Mouse (Mus musculus) heart, adult 8-10 months (tissue): ENCODE results near the gene Ap3m1. TPM values are rescaled to one million over a fixed set of nuclear protein-coding genes. Genes with fewer than 3 reads are reported as not detected.
"Not testable (repeated sequence)": the region's sequence is repeated elsewhere in the genome, so short reads cannot be mapped to it uniquely, and the experiment has no call there.

ENCODE experiments used
- DNase-seq: peaks from one replicate; pipeline ENCODE4 v3.0.0; 2022; ENCODE audit warnings: low spot score
- total RNA-seq, 4 experiments: library from RNA; stranded (reverse); gene quantifications; 2 replicates each; pipeline ENCODE4 v1.2.4; 2022

Ap3m1 gene
- 10 to 100 TPM; 50.5 to 59.8 (median 57.0) TPM for total RNA-seq

GRCm38 (mm10) chr14:21052112-21052780, at the start of gene Ap3m1, which contains the start of gene Adk:
TSS of gene Ap3m1 (minus strand) at chr14:21052508.
TSS of gene Adk (plus strand) at chr14:21052574.
- DNase-seq = peak; percentile 92

- no peak for DNase-seq
Measured at GRCm38 (mm10) chr14:21101562-21101961, 49.3 kb upstream of the Ap3m1 start.

DNA sequence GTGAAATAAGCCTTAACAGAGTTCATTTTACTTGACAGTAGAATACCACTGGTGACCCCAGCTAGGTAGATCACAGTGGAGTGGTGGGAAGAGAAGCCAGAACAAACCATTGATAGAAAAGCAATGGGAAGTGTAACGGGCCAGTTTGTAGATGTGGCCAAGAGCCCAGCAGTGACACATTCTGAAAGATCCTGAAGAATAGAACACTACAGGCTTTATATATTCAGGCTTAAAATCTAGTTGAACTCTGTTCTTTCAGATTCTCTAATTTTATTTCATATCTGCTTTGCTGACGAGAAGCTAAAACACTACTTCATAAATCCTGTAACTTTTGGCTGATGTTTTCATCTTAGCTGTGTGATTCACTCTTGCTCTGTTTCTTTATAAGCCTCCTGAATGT, 48.6 kb upstream of the Ap3m1 start:
- DNase-seq = no peak

GRCm38 (mm10) chr14:21099371-21099770, 47.1 kb upstream of the Ap3m1 start:
- DNase-seq = no peak

DNA sequence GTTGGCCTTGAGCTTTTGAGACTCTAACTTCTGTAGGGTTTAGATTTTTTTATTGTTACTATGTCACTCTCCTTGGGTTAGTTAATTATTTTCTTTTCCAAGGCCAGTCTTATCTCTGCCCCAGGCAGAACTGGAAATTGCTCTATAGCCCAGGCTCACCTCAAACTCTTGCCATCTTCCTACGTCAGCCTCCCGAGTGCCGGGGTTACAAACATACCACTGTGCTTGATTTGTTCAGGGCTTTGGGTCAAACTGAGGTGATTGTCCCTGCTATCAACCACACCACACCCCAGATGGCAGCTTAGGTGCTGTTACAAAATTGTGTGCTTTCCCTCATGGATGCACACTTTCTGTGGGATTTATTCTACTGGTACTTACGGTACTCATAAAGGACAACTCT, 44.4 kb upstream of the Ap3m1 start:
- DNase-seq = no peak

DNA sequence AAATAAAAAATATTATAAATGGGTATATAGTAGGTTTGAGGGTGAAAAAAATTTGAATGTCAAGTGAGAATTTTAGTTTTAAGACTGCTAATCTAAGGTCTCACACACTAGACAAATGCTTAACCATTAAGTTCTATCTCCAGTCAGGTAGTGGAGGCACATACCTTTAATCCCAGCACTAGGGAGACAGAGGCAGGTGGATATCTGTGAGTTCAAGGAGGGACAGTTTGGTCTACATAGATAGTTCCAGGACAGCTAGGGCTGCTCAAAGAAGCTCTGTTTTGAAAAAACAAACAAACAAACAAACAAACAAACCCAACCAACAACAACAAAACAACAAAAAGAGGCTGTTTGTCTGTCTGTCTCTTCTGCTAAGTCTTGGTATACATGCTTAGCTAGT, 44.0 kb upstream of the Ap3m1 start:
- no peak for DNase-seq

GRCm38 (mm10) chr14:21094161-21094560, 41.9 kb upstream of the Ap3m1 start:
- not testable (repeated sequence) for DNase-seq

DNA sequence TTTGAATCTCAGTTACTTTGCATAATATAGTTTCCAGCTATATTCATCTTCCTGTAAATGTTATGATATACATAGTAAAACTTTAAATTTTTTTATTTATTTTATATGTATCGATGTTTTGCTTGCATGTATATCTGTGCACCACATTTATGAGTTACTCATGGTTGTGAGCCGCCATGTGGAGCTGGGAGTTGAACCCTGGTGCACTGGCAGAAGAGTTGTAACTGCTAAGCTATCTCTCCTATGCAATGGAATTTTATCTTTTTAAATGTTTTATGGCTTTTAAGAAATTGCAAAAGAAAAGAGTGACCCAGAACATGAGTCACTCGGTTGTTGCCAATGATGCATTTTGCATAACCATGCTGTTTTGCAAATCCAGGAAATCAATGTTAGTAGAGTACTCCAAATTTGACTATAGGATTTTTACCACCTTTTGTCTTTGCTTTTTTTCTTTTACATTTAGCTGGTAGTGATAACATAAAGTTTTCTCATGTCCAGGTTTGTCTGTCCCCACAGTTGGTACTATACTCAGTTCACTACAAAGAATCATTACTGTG, 38.7 kb upstream of the Ap3m1 start:
- DNase-seq = no peak

DNA sequence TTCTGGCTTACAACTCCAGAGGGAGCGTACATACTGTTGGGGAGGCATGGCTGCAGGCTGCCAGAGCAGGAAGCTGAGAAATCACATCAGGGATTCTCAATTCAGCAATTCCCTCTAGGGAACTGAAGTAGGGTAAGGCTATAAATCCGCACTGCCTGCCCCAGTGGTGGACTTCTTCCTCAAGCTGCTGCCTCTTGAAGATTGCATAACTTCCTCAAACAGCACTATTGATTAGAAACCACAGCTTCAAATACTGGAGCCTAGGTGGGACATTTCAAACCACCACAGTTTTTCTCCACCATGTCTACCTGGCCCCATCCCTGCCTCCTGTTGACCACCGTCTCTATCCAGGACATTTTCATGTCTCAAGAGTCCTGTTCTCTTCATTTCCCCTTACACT, 38.1 kb upstream of the Ap3m1 start:
- DNase-seq = no peak

DNA sequence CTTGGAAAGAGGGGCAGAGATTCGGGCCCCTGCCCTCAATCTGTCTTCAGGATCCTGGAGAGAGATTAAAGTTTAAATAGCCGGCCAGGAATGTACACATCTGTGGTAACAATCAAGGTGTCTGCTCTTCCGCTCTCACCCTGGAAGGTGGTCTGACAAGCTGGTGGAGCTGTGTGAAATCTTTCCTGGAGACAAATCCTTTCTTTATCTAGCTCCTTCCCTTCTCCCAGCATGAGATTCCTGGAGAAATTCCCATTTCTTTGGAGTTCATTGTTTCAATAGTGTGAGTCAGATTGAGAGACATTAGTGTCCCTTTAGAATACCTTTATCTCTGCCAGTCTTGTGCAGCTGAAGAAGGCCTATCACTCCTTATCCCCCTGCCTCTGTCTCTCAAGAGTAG, 36.4 kb upstream of the Ap3m1 start:
- DNase-seq = no peak

DNA sequence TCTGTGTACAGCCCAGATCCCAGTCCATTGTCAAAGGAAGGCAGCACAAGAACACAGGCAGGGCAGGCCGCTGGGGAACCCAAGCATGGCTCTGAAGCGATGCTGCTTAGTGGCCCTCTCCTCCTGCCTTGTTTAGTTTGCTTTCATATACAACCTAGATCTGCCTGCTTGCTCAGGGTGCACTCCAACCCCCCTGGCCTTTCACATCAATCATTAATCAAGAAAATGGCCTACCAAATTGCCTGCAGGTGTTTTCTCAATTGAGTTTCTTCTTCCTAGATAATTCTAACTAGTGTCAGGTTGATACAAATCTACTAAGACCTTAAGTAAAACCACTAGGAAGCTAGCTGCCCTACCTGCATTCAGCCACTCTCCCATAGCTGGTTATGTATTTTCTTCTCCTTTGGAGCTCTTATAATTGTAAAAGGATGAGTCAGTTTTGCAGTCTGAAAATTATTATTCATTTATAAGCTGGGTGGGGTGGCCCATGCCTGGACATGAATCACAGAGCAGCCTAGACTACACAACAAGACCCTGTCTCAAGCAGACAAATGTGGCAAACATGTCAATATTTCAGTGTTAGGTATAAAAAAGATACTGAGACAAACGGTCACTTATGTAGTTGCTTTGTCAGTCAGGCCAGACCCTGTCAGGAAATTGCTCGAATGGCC, 35.2 kb upstream of the Ap3m1 start:
- DNase-seq = no peak

GRCm38 (mm10) chr14:21086827-21087351, 34.6 kb upstream of the Ap3m1 start:
- DNase-seq = no peak

GRCm38 (mm10) chr14:21086106-21086505, 33.8 kb upstream of the Ap3m1 start:
- DNase-seq = no peak

DNA sequence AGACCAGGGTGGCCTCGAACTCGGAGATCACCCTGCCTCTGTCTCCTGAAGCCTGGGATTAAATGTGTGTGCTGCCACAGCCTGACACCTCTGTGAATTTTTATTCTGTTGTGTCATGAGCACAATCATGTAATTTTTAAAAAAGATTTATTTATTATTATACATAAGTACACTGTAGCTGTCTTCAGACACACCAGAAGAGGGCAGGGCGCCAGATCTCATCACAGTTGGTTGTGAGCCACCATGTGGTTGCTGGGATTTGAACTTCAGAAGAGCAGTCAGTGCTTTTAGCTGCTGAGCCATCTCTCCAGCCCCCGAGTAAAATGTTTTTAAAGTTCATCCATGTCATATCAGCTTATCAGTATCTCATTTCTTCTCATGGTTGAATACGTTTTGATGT, 33.4 kb upstream of the Ap3m1 start:
- DNase-seq = no peak

DNA sequence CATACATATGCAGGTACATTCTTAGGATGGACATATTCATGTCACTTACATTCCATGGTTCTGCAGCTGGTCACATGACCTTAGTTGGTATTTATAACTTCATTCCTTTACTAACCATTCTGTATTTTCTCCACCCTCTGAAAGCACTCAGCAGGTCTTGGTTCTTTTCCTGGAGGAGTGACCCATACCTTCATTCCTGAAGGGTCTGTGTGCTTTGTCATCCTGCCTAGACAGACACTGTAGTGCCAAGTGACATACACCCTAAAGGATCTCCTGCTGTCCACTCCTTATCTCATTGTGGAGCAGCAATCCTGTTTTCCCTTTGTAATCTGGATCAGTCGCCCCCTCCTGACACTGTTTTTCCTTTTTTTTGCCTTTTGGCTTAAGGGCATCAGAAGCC, 30.5 kb upstream of the Ap3m1 start:
- no peak for DNase-seq

DNA sequence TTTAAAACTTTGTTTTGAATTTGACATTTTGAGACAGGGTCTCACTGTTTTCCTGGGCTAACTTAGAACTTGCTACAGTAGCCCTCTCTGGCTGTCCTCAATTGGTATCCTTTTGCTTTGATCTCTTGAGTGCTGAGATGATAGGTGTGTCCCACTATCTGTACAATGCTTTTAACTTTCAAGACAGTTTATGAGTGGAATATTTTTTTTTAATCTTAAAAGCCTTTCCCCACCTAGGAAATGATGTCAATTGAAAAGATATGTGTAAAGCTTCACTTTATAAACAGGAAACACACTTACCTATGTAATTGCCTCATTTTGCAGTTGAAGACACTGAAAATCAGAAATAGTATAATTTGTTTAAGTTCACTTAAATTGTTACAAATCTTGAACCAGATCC, 26.2 kb upstream of the Ap3m1 start:
- no peak for DNase-seq

DNA sequence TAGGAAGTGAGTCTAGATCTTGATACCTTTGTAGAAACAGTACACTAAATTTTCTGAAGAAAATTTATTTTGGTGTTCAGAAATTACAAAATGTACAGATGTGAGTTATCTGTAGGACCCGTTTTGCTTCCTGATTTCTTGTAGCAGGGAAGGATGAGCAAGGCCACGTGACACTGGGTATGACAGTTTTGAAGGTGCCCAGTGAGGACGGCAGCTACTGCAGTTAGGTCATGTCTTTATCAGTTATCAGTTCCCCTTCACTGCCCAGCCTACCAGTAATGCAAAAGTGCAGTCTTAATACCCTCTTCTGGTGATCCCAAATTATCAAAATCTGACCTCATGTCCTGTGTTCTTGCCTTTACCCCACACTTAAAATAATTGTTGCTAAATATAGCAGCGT, 25.6 kb upstream of the Ap3m1 start:
- DNase-seq = no peak

DNA sequence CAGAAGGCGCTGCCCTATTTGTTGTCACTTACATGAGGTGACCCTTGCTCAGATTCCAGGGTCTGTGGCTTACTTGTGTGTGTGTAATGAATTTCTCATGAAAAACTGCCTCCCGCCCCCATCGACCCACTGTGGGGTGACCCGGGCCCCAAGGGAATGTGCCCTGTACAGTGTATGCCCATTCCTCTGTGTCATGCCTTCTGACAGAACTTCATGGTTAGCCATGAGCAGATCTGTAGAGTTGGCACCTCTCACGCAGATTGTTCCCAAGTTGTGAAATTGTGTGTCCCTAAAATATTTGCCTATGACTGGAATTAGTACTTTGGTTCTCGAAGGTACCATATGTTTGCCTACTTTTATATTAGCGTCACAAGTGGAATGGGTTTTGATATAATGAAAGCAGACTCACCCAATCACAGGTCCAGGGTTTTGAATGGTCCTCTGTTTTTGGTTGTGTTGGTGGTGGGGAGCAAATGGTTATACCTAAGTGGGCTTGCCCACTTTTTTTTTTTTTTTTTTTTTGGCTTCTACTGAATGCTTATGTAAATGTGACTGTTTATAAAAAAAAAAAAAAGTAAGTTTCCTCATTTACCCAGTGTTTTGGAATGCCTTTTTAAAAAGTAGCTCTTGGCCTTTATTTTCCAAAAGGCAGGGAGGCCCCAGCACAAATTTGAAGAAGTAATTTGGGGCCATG, 24.3 kb upstream of the Ap3m1 start:
- DNase-seq = no peak

GRCm38 (mm10) chr14:21075751-21076500, 23.6 kb upstream of the Ap3m1 start:
- DNase-seq = peak; percentile 84

DNA sequence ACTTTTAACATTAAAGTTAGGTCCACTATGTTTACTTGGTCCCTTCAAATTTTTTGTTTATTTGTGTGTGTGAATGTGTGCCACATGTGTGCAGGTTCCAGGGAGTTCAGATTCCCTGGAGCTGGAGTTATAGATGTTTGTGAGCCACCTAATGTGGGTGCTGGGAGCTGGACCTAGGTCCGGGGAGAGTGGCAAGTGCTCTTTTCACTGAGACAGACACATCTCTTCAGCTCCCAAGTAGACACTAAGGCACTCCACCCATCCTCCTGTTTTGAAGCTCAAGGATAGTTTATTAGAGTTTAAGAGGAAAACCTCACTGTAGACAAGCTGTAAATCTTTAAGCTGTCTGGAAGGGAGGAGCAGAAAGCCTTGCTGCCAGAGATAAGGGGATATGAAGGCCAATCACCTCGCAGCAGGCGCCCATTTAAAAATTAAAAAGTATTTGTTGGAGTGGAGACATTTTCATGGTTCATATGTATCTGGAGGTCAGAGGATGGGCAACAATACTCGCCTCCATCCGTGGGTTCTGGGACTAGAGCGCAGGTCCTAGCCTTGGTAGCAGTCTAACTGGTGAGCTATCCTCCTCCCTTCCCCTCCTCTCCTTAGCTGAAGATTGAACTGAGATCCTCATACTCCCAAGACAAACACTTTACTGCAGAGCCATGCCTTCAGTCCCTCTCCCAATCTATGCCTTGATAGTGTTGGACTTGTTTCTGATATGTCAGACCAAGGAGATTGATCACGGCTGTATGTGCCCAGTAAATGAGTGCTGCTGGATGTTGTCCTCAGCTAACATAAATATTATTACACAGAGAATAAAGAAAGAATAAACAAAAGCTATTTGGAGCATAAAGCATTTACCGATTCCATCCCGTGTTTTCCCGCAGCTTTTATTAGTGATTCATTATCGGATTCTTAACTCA, 22.4 kb upstream of the Ap3m1 start:
- no peak for DNase-seq

- DNase-seq = no peak
Measured at GRCm38 (mm10) chr14:21073981-21074380, 21.7 kb upstream of the Ap3m1 start.
